Mouse (Mus musculus): Measurements from ENCODE around the gene Ssxb9.
"Not testable (repeated sequence)": the region's sequence is repeated elsewhere in the genome, so short reads cannot be mapped to it uniquely, and the experiment has no call there.

- TF ChIP-seq CTCF (IDR thresholded peaks at IDR 0.05; ENCODE audit: borderline replicate concordance, control insufficient read depth, extremely low read depth, insufficient read depth, low read length, poor library complexity); POLR2A (IDR thresholded peaks at IDR 0.05; ENCODE audit: control insufficient read depth, extremely low read depth, insufficient read depth, low read length, poor library complexity): not testable (repeated sequence)
Measured at GRCm38 (mm10) chrX:8413005-8413404, 46.2 kb downstream of the Ssxb9 start, which contains the start of gene Ssxb1.

Data from thymus, adult 2 months (tissue).